8 mouse cellular contexts compared by ENCODE assay signal in the genomic region with DNA sequence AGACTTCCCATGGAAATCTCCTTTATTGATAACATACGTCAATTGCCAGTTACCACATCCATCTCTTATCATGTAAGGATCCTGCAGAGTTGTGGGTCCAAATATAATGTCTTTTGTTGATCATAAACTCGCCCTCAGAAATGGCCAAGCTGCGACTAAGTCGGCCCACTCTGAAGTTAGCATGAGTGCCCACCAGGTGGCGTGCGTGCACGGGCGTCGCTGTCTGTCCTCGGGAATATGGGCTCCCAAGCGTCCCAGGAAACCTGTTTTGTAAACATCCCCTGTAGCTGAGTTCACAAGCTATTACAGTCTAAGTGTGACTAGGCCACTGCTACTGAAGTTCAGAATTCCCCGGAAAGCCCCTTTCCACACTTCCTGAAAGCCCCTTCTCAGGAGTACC. TPM values are rescaled to one million over a fixed set of nuclear protein-coding genes. Genes with fewer than 3 reads are reported as not detected.
DNase-seq lines count a peak whose midpoint lies in the region; ATAC-seq and TF ChIP-seq lines count a peak whose summit lies in the region.

No protein-coding gene starts in this region.

- TF ChIP-seq CTCF in layer of hippocampus, adult 2 months (conservative IDR thresholded peaks at IDR 0.05) = peak; percentile 92
- peak; percentile 91 for TF ChIP-seq CTCF in lung, postnatal 0 days (IDR thresholded peaks at IDR 0.05)

- H3K4me2 ChIP-seq in forebrain, embryonic 13.5 days = no peak overlapping the region
- peak overlapping the region; percentile 15; the same call in 1 of the 2 replicates for H3K4me2 ChIP-seq in lung, postnatal 0 days (replicated peaks; ENCODE audit: low read depth, low read length)

- peak; percentile 79 for ATAC-seq in forebrain, embryonic 13.5 days
- peak; percentile 69 to 76 for ATAC-seq in hematopoietic stem cell, adult 5-6 weeks (replicated peaks in 1 of 2; ENCODE audit: insufficient read depth in 1 of 2, low FRiP score in 2 of 2, low TSS enrichment in 1 of 2, low read depth in 1 of 2, poor library complexity in 2 of 2, severe bottlenecking in 2 of 2)
- peak; percentile 55 for ATAC-seq in lung, postnatal 0 days
- no peak for ATAC-seq in activated CD4-positive, CD25-positive, alpha-beta regulatory T cell, adult 4 months

- no peak overlapping the region for H3K9ac ChIP-seq in forebrain, embryonic 13.5 days
- H3K9ac ChIP-seq in lung, postnatal 0 days (replicated peaks; ENCODE audit: low read depth) = no peak overlapping the region

- 6% methylated on average over 12 of the region's 12 CpGs for WGBS in forebrain, embryonic 13.5 days
- WGBS in lung, postnatal 0 days = 5% methylated on average over 12 of the region's 12 CpGs

- peak; percentile 46 for DNase-seq in Muller cell, postnatal 12 days (ENCODE audit: inconsistent ontology term)
- DNase-seq in c-Kit-positive CD71-negative TER-119-negative erythroid progenitor cells, embryonic 14.5 days (ENCODE audit: low read depth) = peak; percentile 10
- DNase-seq in layer of hippocampus, adult 2 months (ENCODE audit: low spot score in 2 of 2) = peak; percentile 28 to 80
- DNase-seq in lung, postnatal 0 days (ENCODE audit: low spot score) = peak; percentile 58
- DNase-seq in retina, postnatal 1 day = peak; percentile 71

- H3K27ac ChIP-seq in forebrain, embryonic 13.5 days = no peak overlapping the region
- no peak overlapping the region for H3K27ac ChIP-seq in layer of hippocampus, adult 2 months
- H3K27ac ChIP-seq in lung, postnatal 0 days (ENCODE audit: low read length) = no peak overlapping the region

- TF ChIP-seq EP300 in lung, postnatal 0 days (IDR thresholded peaks at IDR 0.05) = no peak

- no peaks in the 10 kb centered on the region for H3K36me3 ChIP-seq in forebrain, embryonic 13.5 days (ENCODE audit: poor library complexity, severe bottlenecking)
- H3K36me3 ChIP-seq in lung, postnatal 0 days (ENCODE audit: insufficient read depth, low read length) = no peaks in the 10 kb centered on the region

- H3K4me1 ChIP-seq in forebrain, embryonic 13.5 days = no peaks in the 10 kb centered on the region
- H3K4me1 ChIP-seq in lung, postnatal 0 days (ENCODE audit: insufficient read depth, low read depth, low read length) = no peaks in the 10 kb centered on the region

- no peaks in the 10 kb centered on the region for H3K9me3 ChIP-seq in forebrain, embryonic 13.5 days (replicated peaks)
- H3K9me3 ChIP-seq in lung, postnatal 0 days (ENCODE audit: low read length) = no peaks in the 10 kb centered on the region

- no peaks in the 10 kb centered on the region for H3K27me3 ChIP-seq in forebrain, embryonic 13.5 days
- no peaks in the 10 kb centered on the region for H3K27me3 ChIP-seq in lung, postnatal 0 days (replicated peaks; ENCODE audit: insufficient read depth, low read length)

- no peak overlapping the region for H3K4me3 ChIP-seq in forebrain, embryonic 13.5 days
- H3K4me3 ChIP-seq in layer of hippocampus, adult 2 months = peak overlapping the region; percentile 32
- no peak overlapping the region for H3K4me3 ChIP-seq in lung, postnatal 0 days (ENCODE audit: low read depth, low read length)

RNA-seq across cellular contexts. Expression of a gene that starts 51.9 kb away (rescaled TPM):
- polyA plus RNA-seq in forebrain, embryonic 13.5 days (2015; fragmentation: Nextera tagmentation; extraction: Ambion mirVana) = 0.80 and 0.92 TPM in 2 replicates
- total RNA-seq in hematopoietic stem cell, adult 5-6 weeks (2017) = not detected in 2 replicates
- total RNA-seq in layer of hippocampus, adult 2 months (2021) = 1 to 10 TPM; 1.7 TPM
- polyA plus RNA-seq in lung, postnatal 0 days (2015; fragmentation: Nextera tagmentation; extraction: Ambion mirVana) = 0.25 and 0.26 TPM in 2 replicates
- not detected for polyA plus RNA-seq in activated CD4-positive, CD25-positive, alpha-beta regulatory T cell, adult 4 months (2017; shearing (Covaris generic))

Comparison
In these comparisons a context has a peak if more than half of its experiments do, and no peak if none do; other contexts are left out.
1. DNase-seq: peak in every context shown above with its lines; median percentile 71 in retina, postnatal 1 day; 58 in lung, postnatal 0 days; 54 in layer of hippocampus, adult 2 months; 46 in Muller cell, postnatal 12 days; 10 in c-Kit-positive CD71-negative TER-119-negative erythroid progenitor cells, embryonic 14.5 days.